Mouse (Mus musculus): Measurements from ENCODE around the gene Krtap13-1. TPM values are rescaled to one million over a fixed set of nuclear protein-coding genes. Genes with fewer than 3 reads are reported as not detected.
"Not testable (repeated sequence)": the region's sequence is repeated elsewhere in the genome, so short reads cannot be mapped to it uniquely, and the experiment has no call there.

The Krtap13-1 gene
- total and polyA plus RNA-seq, 2 experiments from 2014 or later: not detected

- Histone ChIP-seq H3K9ac (replicated peaks; ENCODE audit: low read length) (no peak overlapping the region), H3K4me3 (ENCODE audit: low read length) (no peak overlapping the region), H3K9me3 (ENCODE audit: low read length) (no peaks in the 10 kb centered on the region), H3K36me3 (ENCODE audit: insufficient read depth, low read length) (no peaks in the 10 kb centered on the region), H3K4me2 (ENCODE audit: low read depth, low read length) (no peak overlapping the region), H3K27me3 (ENCODE audit: insufficient read depth, low read length) (no peaks in the 10 kb centered on the region), H3K4me1 (ENCODE audit: insufficient read depth, low read length) (no peaks in the 10 kb centered on the region), H3K27ac (no peak overlapping the region)
- no peak; the same call in 1 of the 2 replicates for TF ChIP-seq CTCF (IDR thresholded peaks at IDR 0.05; ENCODE audit: low read depth)
- WGBS: 73% methylated on average over 4 of the region's 4 CpGs
- ATAC-seq (no peak), DNase-seq (ENCODE audit: low spot score) (no peak)
Measured at GRCm38 (mm10) chr16:88710757-88711156, 17.9 kb upstream of the Krtap13-1 start.

GRCm38 (mm10) chr16:88711245-88711644 lies 17.4 kb upstream of the Krtap13-1 start:
- Histone ChIP-seq H3K9ac (replicated peaks; ENCODE audit: low read length) (no peak overlapping the region), H3K4me3 (ENCODE audit: low read length) (no peak overlapping the region), H3K4me1 (ENCODE audit: insufficient read depth, low read length) (no peaks in the 10 kb centered on the region), H3K36me3 (ENCODE audit: insufficient read depth, low read length) (no peaks in the 10 kb centered on the region), H3K27me3 (ENCODE audit: insufficient read depth, low read length) (no peaks in the 10 kb centered on the region), H3K27ac (no peak overlapping the region), H3K4me2 (ENCODE audit: low read depth, low read length) (no peak overlapping the region), H3K9me3 (ENCODE audit: low read length) (no peaks in the 10 kb centered on the region)
- TF ChIP-seq CTCF (IDR thresholded peaks at IDR 0.05; ENCODE audit: low read depth): peak; percentile 46
- DNase-seq (ENCODE audit: low spot score) (peak; percentile 18), ATAC-seq (no peak)
- WGBS: 88% methylated on average over 6 of the region's 6 CpGs

- ATAC-seq: no peak
Measured at GRCm38 (mm10) chr16:88716549-88716948, 12.1 kb upstream of the Krtap13-1 start.

GRCm38 (mm10) chr16:88720031-88720430 lies 8.6 kb upstream of the Krtap13-1 start:
- no peaks in the 10 kb centered on the region for H3K9me3 ChIP-seq (ENCODE audit: low read length)
- 12% methylated on average over 1 of the region's 1 CpGs for WGBS
- no peak for TF ChIP-seq CTCF (IDR thresholded peaks at IDR 0.05; ENCODE audit: low read depth)

More at GRCm38 (mm10) chr16:88716549-88716948, 12.1 kb upstream of the Krtap13-1 start:
- no peaks in the 10 kb centered on the region for H3K4me1 ChIP-seq (ENCODE audit: insufficient read depth, low read length)
- H3K27me3 ChIP-seq (ENCODE audit: insufficient read depth, low read length): no peaks in the 10 kb centered on the region
- H3K4me3 ChIP-seq (ENCODE audit: low read length): no peak overlapping the region
- H3K9me3 ChIP-seq (ENCODE audit: low read length): no peaks in the 10 kb centered on the region
- no peak overlapping the region for H3K9ac ChIP-seq (replicated peaks; ENCODE audit: low read length)
- TF ChIP-seq CTCF (IDR thresholded peaks at IDR 0.05; ENCODE audit: low read depth): no peak
- no peak for DNase-seq (ENCODE audit: low spot score)
- H3K4me2 ChIP-seq (ENCODE audit: low read depth, low read length): no peak overlapping the region
- no peaks in the 10 kb centered on the region for H3K36me3 ChIP-seq (ENCODE audit: insufficient read depth, low read length)
- H3K27ac ChIP-seq: no peak overlapping the region

GRCm38 (mm10) chr16:88735391-88735790 lies 6.7 kb downstream of the Krtap13-1 start:
- Histone ChIP-seq H3K4me1 (ENCODE audit: insufficient read depth, low read length) (no peaks in the 10 kb centered on the region), H3K27me3 (ENCODE audit: insufficient read depth, low read length) (no peaks in the 10 kb centered on the region), H3K27ac (no peak overlapping the region), H3K4me3 (ENCODE audit: low read length) (no peak overlapping the region), H3K36me3 (ENCODE audit: insufficient read depth, low read length) (no peaks in the 10 kb centered on the region), H3K9ac (replicated peaks; ENCODE audit: low read length) (no peak overlapping the region), H3K9me3 (ENCODE audit: low read length) (no peaks in the 10 kb centered on the region), H3K4me2 (ENCODE audit: low read depth, low read length) (no peak overlapping the region)
- ATAC-seq (peak; percentile 63; the same call in 1 of the 2 replicates), DNase-seq (ENCODE audit: low spot score) (peak; percentile 65)
- 35% methylated on average over 2 of the region's 2 CpGs for WGBS
- no peak for TF ChIP-seq CTCF (IDR thresholded peaks at IDR 0.05; ENCODE audit: low read depth)

More at GRCm38 (mm10) chr16:88720031-88720430, 8.6 kb upstream of the Krtap13-1 start:
- H3K4me2 ChIP-seq (ENCODE audit: low read depth, low read length): no peak overlapping the region
- H3K36me3 ChIP-seq (ENCODE audit: insufficient read depth, low read length): no peaks in the 10 kb centered on the region
- H3K4me1 ChIP-seq (ENCODE audit: insufficient read depth, low read length): no peaks in the 10 kb centered on the region
- DNase-seq (ENCODE audit: low spot score) (no peak), ATAC-seq (no peak)
- no peak overlapping the region for H3K4me3 ChIP-seq (ENCODE audit: low read length)
- no peak overlapping the region for H3K9ac ChIP-seq (replicated peaks; ENCODE audit: low read length)
- no peak overlapping the region for H3K27ac ChIP-seq
- H3K27me3 ChIP-seq (ENCODE audit: insufficient read depth, low read length): no peaks in the 10 kb centered on the region

GRCm38 (mm10) chr16:88744750-88745340 lies 16.2 kb downstream of the Krtap13-1 start:
- no peaks in the 10 kb centered on the region for H3K36me3 ChIP-seq (ENCODE audit: insufficient read depth, low read length)
- no peaks in the 10 kb centered on the region for H3K4me1 ChIP-seq (ENCODE audit: insufficient read depth, low read length)
- H3K27me3 ChIP-seq (ENCODE audit: insufficient read depth, low read length): no peaks in the 10 kb centered on the region
- H3K4me3 ChIP-seq (ENCODE audit: low read length): no peak overlapping the region
- WGBS: 68% methylated on average over 4 of the region's 4 CpGs
- TF ChIP-seq CTCF (IDR thresholded peaks at IDR 0.05; ENCODE audit: low read depth): no peak
- no peak overlapping the region for H3K9ac ChIP-seq (replicated peaks; ENCODE audit: low read length)
- no peak overlapping the region for H3K4me2 ChIP-seq (ENCODE audit: low read depth, low read length)
- ATAC-seq (no peak), DNase-seq (ENCODE audit: low spot score) (peak; percentile 35)
- H3K27ac ChIP-seq: no peak overlapping the region
- H3K9me3 ChIP-seq (ENCODE audit: low read length): no peaks in the 10 kb centered on the region

GRCm38 (mm10) chr16:88747943-88748342 lies 19.3 kb downstream of the Krtap13-1 start:
- DNase-seq (ENCODE audit: low spot score) (no peak), ATAC-seq (no peak)
- Histone ChIP-seq H3K4me2 (ENCODE audit: low read depth, low read length) (no peak overlapping the region), H3K4me1 (ENCODE audit: insufficient read depth, low read length) (no peaks in the 10 kb centered on the region), H3K4me3 (ENCODE audit: low read length) (no peak overlapping the region), H3K27ac (no peak overlapping the region), H3K27me3 (ENCODE audit: insufficient read depth, low read length) (no peaks in the 10 kb centered on the region), H3K36me3 (ENCODE audit: insufficient read depth, low read length) (no peaks in the 10 kb centered on the region), H3K9ac (replicated peaks; ENCODE audit: low read length) (no peak overlapping the region), H3K9me3 (ENCODE audit: low read length) (no peaks in the 10 kb centered on the region)
- WGBS: 56% methylated on average over 4 of the region's 4 CpGs
- TF ChIP-seq CTCF (IDR thresholded peaks at IDR 0.05; ENCODE audit: low read depth): no peak

- DNase-seq (ENCODE audit: low spot score); H3K36me3 ChIP-seq (ENCODE audit: insufficient read depth, low read length); H3K27ac ChIP-seq; H3K27me3 ChIP-seq (ENCODE audit: insufficient read depth, low read length); H3K4me2 ChIP-seq (ENCODE audit: low read depth, low read length); H3K4me3 ChIP-seq (ENCODE audit: low read length); H3K9me3 ChIP-seq (ENCODE audit: low read length); H3K9ac ChIP-seq (replicated peaks; ENCODE audit: low read length); H3K4me1 ChIP-seq (ENCODE audit: insufficient read depth, low read length); ATAC-seq: not testable (repeated sequence)
- WGBS: 85% methylated on average over 3 of the region's 3 CpGs
Measured at GRCm38 (mm10) chr16:88751535-88751934, 22.9 kb downstream of the Krtap13-1 start, which contains the start of gene Krtap13. Krtap13 (minus strand) TSS chr16:88751635.

- not testable (repeated sequence) for H3K27ac ChIP-seq; H3K36me3 ChIP-seq (ENCODE audit: insufficient read depth, low read length); H3K4me3 ChIP-seq (ENCODE audit: low read length); H3K9ac ChIP-seq (replicated peaks; ENCODE audit: low read length); H3K27me3 ChIP-seq (ENCODE audit: insufficient read depth, low read length); H3K9me3 ChIP-seq (ENCODE audit: low read length); H3K4me1 ChIP-seq (ENCODE audit: insufficient read depth, low read length); DNase-seq (ENCODE audit: low spot score); H3K4me2 ChIP-seq (ENCODE audit: low read depth, low read length); ATAC-seq
- 83% methylated on average over 3 of the region's 3 CpGs for WGBS
Measured at GRCm38 (mm10) chr16:88758547-88758946, 29.9 kb downstream of the Krtap13-1 start, which contains the start of gene 2310034C09Rik. 2310034C09Rik (plus strand) TSS chr16:88758847.
